Mouse (Mus musculus) telencephalon, adult 2 months (tissue): ENCODE results near the gene Zbtb20.
A peak's percentile ranks its signal among the peaks of the same experiment; 100 is the strongest.

ENCODE experiments used
- DNase-seq: peaks from one replicate; pipeline ENCODE4 v3.0.0-alpha.2; 2011; ENCODE audit warnings: low read depth, low spot score

Zbtb20 gene

GRCm38 (mm10) chr16:43508166-43508998 is 632.7 kb downstream of the Zbtb20 start:
- DNase-seq, result no peak

- no peak for DNase-seq
Measured at GRCm38 (mm10) chr16:43510516-43510915, 634.8 kb downstream of the Zbtb20 start.

GRCm38 (mm10) chr16:43511531-43511930 is 635.9 kb downstream of the Zbtb20 start:
- DNase-seq, result no peak

- no peak for DNase-seq
Measured at GRCm38 (mm10) chr16:43513933-43514332, 638.3 kb downstream of the Zbtb20 start.

GRCm38 (mm10) chr16:43515538-43515937 is 639.9 kb downstream of the Zbtb20 start:
- DNase-seq, result no peak

GRCm38 (mm10) chr16:43520274-43520673 is 644.6 kb downstream of the Zbtb20 start:
- DNase-seq, result no peak

- DNase-seq, result no peak
Measured at GRCm38 (mm10) chr16:43522482-43522881, 646.8 kb downstream of the Zbtb20 start.

- DNase-seq, result no peak
Measured at GRCm38 (mm10) chr16:43524179-43524578, 648.5 kb downstream of the Zbtb20 start.

GRCm38 (mm10) chr16:43525624-43526023 is 649.9 kb downstream of the Zbtb20 start:
- DNase-seq, result no peak

GRCm38 (mm10) chr16:43528300-43528699 is 652.6 kb downstream of the Zbtb20 start:
- DNase-seq, result no peak

- DNase-seq, result no peak
Measured at GRCm38 (mm10) chr16:43531328-43531727, 655.6 kb downstream of the Zbtb20 start.

- DNase-seq, result no peak
Measured at GRCm38 (mm10) chr16:43534103-43534502, 658.4 kb downstream of the Zbtb20 start.

- no peak for DNase-seq
Measured at GRCm38 (mm10) chr16:43535912-43536311, 660.2 kb downstream of the Zbtb20 start.

- no peak for DNase-seq
Measured at GRCm38 (mm10) chr16:43537163-43537562, 661.5 kb downstream of the Zbtb20 start.

GRCm38 (mm10) chr16:43539659-43540096 is 664.0 kb downstream of the Zbtb20 start:
- DNase-seq, result peak; percentile 21

- DNase-seq, result peak; percentile 49
Measured at GRCm38 (mm10) chr16:43540108-43540507, 664.4 kb downstream of the Zbtb20 start.

- no peak for DNase-seq
Measured at GRCm38 (mm10) chr16:43540546-43541167, 665.0 kb downstream of the Zbtb20 start.

GRCm38 (mm10) chr16:43545261-43545660 is 669.6 kb downstream of the Zbtb20 start:
- no peak for DNase-seq

GRCm38 (mm10) chr16:43547323-43548180 is 671.9 kb downstream of the Zbtb20 start:
- no peak for DNase-seq

GRCm38 (mm10) chr16:43548774-43549173 is 673.1 kb downstream of the Zbtb20 start:
- DNase-seq, result no peak

- DNase-seq, result no peak
Measured at GRCm38 (mm10) chr16:43549425-43550089, 673.9 kb downstream of the Zbtb20 start.
